11 mouse cellular contexts compared by ENCODE assay signal in the genomic region with DNA sequence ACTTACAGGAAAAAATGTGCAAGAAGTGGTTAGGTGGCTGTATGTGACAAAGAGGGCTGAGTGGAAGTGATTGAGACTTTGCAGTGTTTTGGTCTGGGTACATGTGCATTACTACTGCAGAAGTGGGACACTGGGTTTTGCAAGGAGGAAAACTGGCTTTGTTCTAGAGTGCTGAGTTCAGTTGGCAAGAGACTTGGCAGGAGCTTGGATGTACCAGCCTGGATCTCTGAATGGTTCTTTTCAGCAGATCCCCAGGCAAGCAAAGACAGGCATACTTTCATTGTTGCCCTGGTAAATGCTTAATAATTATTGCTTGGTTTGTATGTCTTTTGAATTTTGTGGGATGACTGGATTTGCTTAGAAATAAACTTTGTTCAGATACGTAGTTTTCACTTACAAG.
A peak's percentile ranks its signal among the peaks of the same experiment; 100 is the strongest.
DNase-seq lines count a peak whose midpoint lies in the region; ATAC-seq and TF ChIP-seq lines count a peak whose summit lies in the region.
"Had no signal": no experiment of that assay in that cellular context is flagged by ENCODE, and none has a peak within 500 bp of the region (broad histone marks: within the 10 kb centered on the region; RNA-seq: fewer than 3 reads in every experiment).

No protein-coding gene starts in this region.

- no peak for TF ChIP-seq POLR2A in liver, adult 2 months (IDR thresholded peaks at IDR 0.05; ENCODE audit: extremely low read depth, insufficient read depth, low read length)
- TF ChIP-seq POLR2A in thymus, adult 2 months (IDR thresholded peaks at IDR 0.05; ENCODE audit: control insufficient read depth, extremely low read depth, insufficient read depth, low read length, poor library complexity): no peak

- TF ChIP-seq CTCF in liver, adult 2 months (IDR thresholded peaks at IDR 0.05; ENCODE audit: low read depth, low read length): no peak
- no peak for TF ChIP-seq CTCF in layer of hippocampus, adult 2 months (conservative IDR thresholded peaks at IDR 0.05)
- TF ChIP-seq CTCF in thymus, adult 2 months (IDR thresholded peaks at IDR 0.05; ENCODE audit: borderline replicate concordance, control insufficient read depth, extremely low read depth, insufficient read depth, low read length, poor library complexity): no peak

- no peaks in the 10 kb centered on the region for H3K9me3 ChIP-seq in forebrain, embryonic 14.5 days (replicated peaks; ENCODE audit: control insufficient read depth, low read length)
- H3K9me3 ChIP-seq in forebrain, embryonic 10.5 days: peaks cover 12% of the 10 kb centered on the region; the same call in 1 of the 2 replicates
- H3K9me3 ChIP-seq in liver, embryonic 11.5 days (ENCODE audit: control insufficient read depth, low read length): no peaks in the 10 kb centered on the region
- H3K9me3 ChIP-seq: liver, embryonic 12.5 days had no signal

- no peak overlapping the region for H3K4me3 ChIP-seq in forebrain, embryonic 14.5 days (ENCODE audit: low read depth, low read length)
- no peak overlapping the region for H3K4me3 ChIP-seq in forebrain, embryonic 10.5 days
- H3K4me3 ChIP-seq in liver, adult 2 months (ENCODE audit: insufficient read depth, low read depth, low read length): no peak overlapping the region
- no peak overlapping the region for H3K4me3 ChIP-seq in liver, embryonic 11.5 days (ENCODE audit: low read depth, low read length)
- no peak overlapping the region; the same call in 1 of the 2 replicates for H3K4me3 ChIP-seq in layer of hippocampus, adult 2 months
- no peak overlapping the region for H3K4me3 ChIP-seq in thymus, adult 2 months (ENCODE audit: control insufficient read depth, insufficient read depth, low read length)
- H3K4me3 ChIP-seq: liver, embryonic 12.5 days had no signal

- 43% methylated on average over 1 of the region's 1 CpGs for WGBS in forebrain, embryonic 14.5 days
- WGBS in forebrain, embryonic 10.5 days: 84% methylated on average over 1 of the region's 1 CpGs
- WGBS in liver, adult 2 months: 85% methylated on average over 1 of the region's 1 CpGs
- WGBS in liver, embryonic 11.5 days: 80% methylated on average over 1 of the region's 1 CpGs
- 94% methylated on average over 1 of the region's 1 CpGs for WGBS in thymus, adult 2 months

- H3K9ac ChIP-seq in forebrain, embryonic 14.5 days (ENCODE audit: low read length): no peak overlapping the region
- H3K9ac ChIP-seq in liver, adult 2 months (ENCODE audit: low read depth, low read length): no peak overlapping the region
- no peak overlapping the region for H3K9ac ChIP-seq in liver, embryonic 11.5 days (ENCODE audit: low read depth, low read length)
- H3K9ac ChIP-seq: liver, embryonic 12.5 days had no signal

- peak; percentile 61 for DNase-seq in forebrain, embryonic 14.5 days (ENCODE audit: low spot score)
- DNase-seq in forebrain, embryonic 10.5 days (ENCODE audit: extremely low spot score, low spot score): no peak
- peak; percentile 87 for DNase-seq in liver, adult 2 months (ENCODE audit: extremely low read depth, low read depth, low spot score)
- DNase-seq in liver, embryonic 11.5 days (ENCODE audit: low spot score): no peak
- DNase-seq in cerebellum, adult 18-20 months: peak; percentile 43 to 56
- peak; percentile 55 to 74 for DNase-seq in layer of hippocampus, adult 2 months (ENCODE audit: low spot score in 2 of 2)
- no peak for DNase-seq in thymus, adult 2 months
- no peak for DNase-seq in urinary bladder, postnatal 14 days (ENCODE audit: low spot score)
- DNase-seq: kidney, postnatal 14 days had no signal

- no peaks in the 10 kb centered on the region for H3K27me3 ChIP-seq in forebrain, embryonic 14.5 days (replicated peaks; ENCODE audit: control insufficient read depth, insufficient read depth, low read length)
- H3K27me3 ChIP-seq in forebrain, embryonic 10.5 days (ENCODE audit: poor library complexity, severe bottlenecking): no peaks in the 10 kb centered on the region
- no peaks in the 10 kb centered on the region for H3K27me3 ChIP-seq in liver, adult 2 months (ENCODE audit: control insufficient read depth, insufficient read depth, low read length)
- no peaks in the 10 kb centered on the region for H3K27me3 ChIP-seq in liver, embryonic 11.5 days (replicated peaks; ENCODE audit: control insufficient read depth, insufficient read depth, low read length)
- H3K27me3 ChIP-seq in thymus, adult 2 months (ENCODE audit: control insufficient read depth, insufficient read depth, low read length): no peaks in the 10 kb centered on the region
- H3K27me3 ChIP-seq: liver, embryonic 12.5 days; Patski had no signal

- ATAC-seq in forebrain, embryonic 14.5 days: peak; percentile 45; the same call in 1 of the 2 replicates
- ATAC-seq in liver, embryonic 11.5 days (replicated peaks; ENCODE audit: low FRiP score): no peak
- ATAC-seq: liver, embryonic 12.5 days had no signal

- H3K4me1 ChIP-seq in forebrain, embryonic 14.5 days (ENCODE audit: control insufficient read depth, insufficient read depth, low read length): peaks cover 21% of the 10 kb centered on the region
- H3K4me1 ChIP-seq in forebrain, embryonic 10.5 days: peaks cover 25% of the 10 kb centered on the region
- peaks cover 16% of the 10 kb centered on the region for H3K4me1 ChIP-seq in liver, adult 2 months (ENCODE audit: control insufficient read depth, insufficient read depth, low read length)
- no peaks in the 10 kb centered on the region for H3K4me1 ChIP-seq in liver, embryonic 11.5 days (replicated peaks; ENCODE audit: control insufficient read depth, insufficient read depth, low read length)
- no peaks in the 10 kb centered on the region for H3K4me1 ChIP-seq in thymus, adult 2 months (replicated peaks; ENCODE audit: control insufficient read depth, insufficient read depth, low read length)
- H3K4me1 ChIP-seq: liver, embryonic 12.5 days had no signal

- H3K79me2 ChIP-seq in liver, adult 2 months (ENCODE audit: control insufficient read depth, insufficient read depth, low read length): peaks cover 25% of the 10 kb centered on the region; the same call in 1 of the 2 replicates

- H3K36me3 ChIP-seq in forebrain, embryonic 14.5 days (ENCODE audit: control insufficient read depth, insufficient read depth, low read length): no peaks in the 10 kb centered on the region
- H3K36me3 ChIP-seq in forebrain, embryonic 10.5 days (replicated peaks): peaks cover 8% of the 10 kb centered on the region; the same call in 1 of the 2 replicates
- H3K36me3 ChIP-seq in liver, adult 2 months (ENCODE audit: control insufficient read depth, insufficient read depth, low read length): no peaks in the 10 kb centered on the region
- no peaks in the 10 kb centered on the region for H3K36me3 ChIP-seq in liver, embryonic 11.5 days (ENCODE audit: control insufficient read depth, insufficient read depth, low read length)
- no peaks in the 10 kb centered on the region for H3K36me3 ChIP-seq in thymus, adult 2 months (ENCODE audit: control insufficient read depth, insufficient read depth, low read length)
- H3K36me3 ChIP-seq: liver, embryonic 12.5 days had no signal

- H3K4me2 ChIP-seq in forebrain, embryonic 14.5 days (ENCODE audit: low read length): no peak overlapping the region
- H3K4me2 ChIP-seq in liver, embryonic 11.5 days: no peak overlapping the region
- H3K4me2 ChIP-seq: liver, embryonic 12.5 days had no signal

- 0 out of 2 replicates have a peak overlapping the region, but pooled peaks have one; percentile 39 for H3K27ac ChIP-seq in forebrain, embryonic 14.5 days (ENCODE audit: low read depth, low read length)
- H3K27ac ChIP-seq in forebrain, embryonic 10.5 days: no peak overlapping the region
- no peak overlapping the region for H3K27ac ChIP-seq in liver, adult 2 months (replicated peaks; ENCODE audit: insufficient read depth, low read depth, low read length)
- H3K27ac ChIP-seq in liver, embryonic 11.5 days (ENCODE audit: low read depth, low read length): no peak overlapping the region
- peak overlapping the region; percentile 89 for H3K27ac ChIP-seq in layer of hippocampus, adult 2 months
- H3K27ac ChIP-seq in thymus, adult 2 months (ENCODE audit: control insufficient read depth, insufficient read depth, low read length): no peak overlapping the region
- H3K27ac ChIP-seq: liver, embryonic 12.5 days had no signal

Comparison
In these comparisons a context has a peak if more than half of its experiments do, and no peak if none do; other contexts are left out.
1. DNase-seq: peak in forebrain, embryonic 14.5 days (single experiment), liver, adult 2 months (single experiment), cerebellum, adult 18-20 months (2 of 2) and layer of hippocampus, adult 2 months (2 of 2); none in forebrain, embryonic 10.5 days (single experiment), liver, embryonic 11.5 days (single experiment), thymus, adult 2 months (single experiment) and urinary bladder, postnatal 14 days (single experiment).
2. H3K27ac ChIP-seq: peak in forebrain, embryonic 14.5 days (single experiment) and layer of hippocampus, adult 2 months (single experiment); none in forebrain, embryonic 10.5 days (single experiment), liver, adult 2 months (single experiment), liver, embryonic 11.5 days (single experiment) and thymus, adult 2 months (single experiment).